Mouse (Mus musculus) kidney, postnatal 10 days (tissue): ENCODE results near the gene Pbrm1.

Source experiments
- DNase-seq: peaks from one replicate; pipeline ENCODE4 v3.0.0; 2021; ENCODE audit warnings: mixed read lengths

Gene Pbrm1

GRCm38 (mm10) chr14:31081147-31081546, 62.2 kb downstream of the Pbrm1 start:
- DNase-seq = no peak

DNA sequence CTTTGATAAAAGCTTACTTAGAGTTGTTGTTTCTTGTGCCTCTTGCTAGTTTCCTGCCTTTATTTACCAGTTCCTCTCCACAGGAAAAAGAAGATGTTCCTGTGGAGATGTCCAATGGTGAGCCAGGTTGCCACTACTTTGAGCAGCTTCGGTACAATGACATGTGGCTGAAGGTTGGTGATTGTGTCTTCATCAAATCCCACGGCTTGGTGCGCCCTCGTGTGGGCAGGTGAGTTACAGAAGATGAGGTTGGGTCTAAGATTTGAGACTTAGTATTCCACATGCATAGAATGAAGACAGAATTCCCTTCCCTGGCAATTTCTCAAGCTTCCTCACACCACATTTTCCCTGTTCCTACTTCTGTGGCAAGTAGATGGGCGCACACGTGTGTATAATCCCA, 68.5 kb downstream of the Pbrm1 start:
- DNase-seq = peak; percentile 27

DNA sequence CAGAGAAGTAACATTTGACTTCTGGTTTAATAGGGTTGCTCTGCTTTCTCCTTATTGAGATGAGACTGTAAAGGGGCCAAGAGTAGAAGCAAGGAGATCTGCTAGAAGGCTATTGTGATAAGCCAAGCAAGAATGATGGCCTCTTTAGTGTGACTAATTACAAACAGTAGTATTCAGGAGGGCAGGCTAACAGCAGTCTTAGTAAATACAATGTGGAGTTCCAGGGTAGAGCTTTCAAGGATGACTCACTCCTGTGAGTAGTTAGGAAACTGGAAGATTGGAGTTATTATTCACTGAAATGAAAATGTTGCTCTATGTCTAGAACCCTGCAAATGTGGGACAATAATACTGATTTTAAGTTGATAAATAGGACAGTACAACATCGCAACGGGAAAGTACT, 69.6 kb downstream of the Pbrm1 start:
- DNase-seq = no peak

DNA sequence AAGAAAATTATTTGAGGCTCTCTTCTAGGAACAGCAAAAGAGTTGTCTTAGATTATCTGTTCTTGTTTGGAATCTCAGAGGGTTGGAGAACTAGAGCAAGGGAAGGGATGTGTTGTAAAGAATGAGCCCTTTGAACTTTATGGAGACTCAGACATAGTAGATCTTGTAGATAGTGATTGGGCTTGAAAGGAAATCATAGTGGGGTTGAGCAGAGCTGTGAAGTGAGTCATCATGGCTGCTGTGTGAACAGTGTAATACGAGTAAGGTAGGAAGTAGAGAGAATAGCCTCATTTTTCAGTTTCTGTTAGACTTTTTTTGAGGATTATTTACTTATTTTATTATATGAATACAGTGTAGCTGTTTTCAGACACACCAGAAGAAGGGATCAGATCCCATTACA, 71.0 kb downstream of the Pbrm1 start:
- no peak for DNase-seq

DNA sequence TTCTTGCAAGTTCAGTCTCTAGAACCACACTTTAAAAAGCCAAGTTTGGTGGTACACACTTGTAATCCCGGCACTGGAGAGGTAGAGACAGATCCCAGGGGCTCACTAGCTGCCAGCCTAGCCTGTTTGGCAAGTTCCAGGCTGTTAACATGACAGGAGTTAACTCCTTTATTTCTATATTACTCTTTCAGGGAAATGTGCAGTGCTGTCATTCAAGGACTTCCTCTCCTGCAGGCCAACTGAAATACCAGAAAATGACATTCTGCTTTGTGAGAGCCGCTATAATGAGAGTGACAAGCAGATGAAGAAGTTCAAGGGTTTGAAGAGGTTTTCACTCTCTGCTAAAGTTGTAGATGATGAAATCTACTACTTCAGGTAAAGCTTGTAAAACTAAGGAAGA, 86.2 kb downstream of the Pbrm1 start:
- DNase-seq = no peak

DNA sequence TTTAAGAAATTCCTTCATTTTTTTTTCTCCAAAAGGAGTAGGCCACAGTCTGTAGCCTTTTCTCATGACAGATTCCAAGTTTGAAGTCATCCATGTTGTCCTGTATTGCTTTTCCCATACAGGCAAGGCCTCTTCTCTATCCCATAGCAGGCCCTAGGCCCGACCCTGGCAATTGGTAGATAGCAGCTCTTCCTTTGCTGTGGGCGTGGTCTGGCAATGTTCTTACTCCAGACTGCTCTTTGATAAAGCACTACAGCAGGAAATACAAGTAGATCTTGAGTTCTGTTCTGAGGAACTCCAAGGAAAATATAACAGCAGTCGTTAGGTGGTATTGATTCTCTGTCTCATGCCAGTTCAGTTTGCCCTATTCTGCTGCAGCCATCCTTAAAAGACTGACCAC, 91.7 kb downstream of the Pbrm1 start:
- DNase-seq = no peak

GRCm38 (mm10) chr14:31112187-31112586, 93.2 kb downstream of the Pbrm1 start:
- peak; percentile 12 for DNase-seq

DNA sequence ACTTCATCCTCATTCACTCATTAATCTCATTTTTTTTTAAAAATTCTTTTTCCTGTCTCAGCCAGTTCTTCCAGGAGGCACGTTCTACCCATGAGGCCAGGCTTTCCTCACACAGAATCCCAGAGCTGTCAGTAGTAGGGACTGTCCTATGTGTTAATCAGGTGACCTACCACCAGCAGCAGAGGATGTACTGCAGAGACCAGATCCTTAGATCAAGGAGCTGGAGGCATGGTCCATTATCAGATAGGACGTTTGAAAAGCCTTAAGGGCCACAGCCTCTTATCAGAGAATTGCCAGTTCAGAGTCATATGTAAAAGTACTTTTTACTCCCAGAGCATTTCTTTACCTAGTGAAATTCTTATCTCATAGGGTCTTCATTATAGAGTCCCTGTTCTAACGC, 95.1 kb downstream of the Pbrm1 start:
- no peak for DNase-seq

DNA sequence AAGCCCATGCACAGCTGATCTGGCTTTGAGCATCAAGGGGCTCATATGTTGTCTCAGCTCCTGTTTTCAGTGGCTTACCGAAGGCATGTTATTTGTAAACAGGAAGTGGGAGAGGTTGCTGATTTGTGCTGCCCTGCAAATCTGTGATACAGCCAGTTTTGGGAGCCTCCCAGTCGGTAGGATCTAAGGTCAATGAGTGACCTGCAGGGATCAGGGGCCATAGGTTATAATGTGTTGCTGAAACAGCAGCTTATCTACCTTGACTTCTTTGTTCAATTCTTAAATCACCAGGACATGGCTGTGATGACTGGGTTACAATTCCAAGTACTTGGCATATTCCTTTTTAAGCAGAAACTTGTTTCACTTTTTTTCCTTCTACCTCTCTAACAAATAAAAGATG, 96.6 kb downstream of the Pbrm1 start:
- no peak for DNase-seq

DNA sequence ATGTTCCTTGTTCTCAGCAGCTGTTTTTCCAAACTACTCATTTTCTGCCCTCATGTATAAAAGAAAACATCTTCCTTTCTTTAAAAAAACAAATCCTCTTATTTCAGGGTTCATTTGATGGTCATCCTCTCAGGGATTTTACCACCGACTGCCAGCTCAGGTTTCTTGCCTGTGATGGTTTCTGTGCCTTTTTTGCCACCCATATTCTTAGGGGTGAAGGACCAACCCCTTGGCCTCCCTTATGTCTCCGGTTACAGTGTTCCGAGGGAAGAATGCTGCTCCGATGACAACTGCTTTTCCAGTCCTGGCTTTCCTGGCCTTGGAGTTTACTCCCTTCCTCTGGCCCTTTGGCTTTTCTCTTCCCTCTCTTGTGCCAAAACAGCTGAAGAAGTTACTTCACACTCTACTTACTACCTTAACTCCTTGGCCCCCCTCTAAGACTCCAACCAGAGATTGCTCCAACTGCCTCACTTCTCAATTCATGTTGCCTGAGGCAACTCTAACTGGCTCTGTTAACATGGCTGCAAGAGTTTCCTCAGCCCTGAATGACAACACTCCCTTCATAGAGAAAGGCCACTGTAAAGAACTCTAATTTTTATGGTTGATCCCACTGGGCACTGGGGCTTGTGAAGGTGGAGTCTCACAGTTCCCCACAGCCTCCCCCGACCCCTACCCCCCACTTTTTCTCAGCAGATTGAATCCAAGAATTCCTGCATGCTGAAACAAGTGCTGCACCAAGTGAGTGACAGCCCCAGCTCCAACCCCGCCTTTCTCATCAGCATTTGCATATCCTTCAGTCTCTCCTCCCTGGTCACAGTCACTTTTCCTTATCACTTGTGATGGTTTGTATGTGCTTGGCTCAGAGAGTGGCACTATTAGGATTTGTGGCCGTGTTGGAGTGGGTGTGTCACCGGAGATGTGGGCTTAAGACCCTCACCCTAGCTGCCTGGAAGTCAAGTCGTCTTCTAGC, 106.5 kb downstream of the Pbrm1 start:
- no peak for DNase-seq

DNA sequence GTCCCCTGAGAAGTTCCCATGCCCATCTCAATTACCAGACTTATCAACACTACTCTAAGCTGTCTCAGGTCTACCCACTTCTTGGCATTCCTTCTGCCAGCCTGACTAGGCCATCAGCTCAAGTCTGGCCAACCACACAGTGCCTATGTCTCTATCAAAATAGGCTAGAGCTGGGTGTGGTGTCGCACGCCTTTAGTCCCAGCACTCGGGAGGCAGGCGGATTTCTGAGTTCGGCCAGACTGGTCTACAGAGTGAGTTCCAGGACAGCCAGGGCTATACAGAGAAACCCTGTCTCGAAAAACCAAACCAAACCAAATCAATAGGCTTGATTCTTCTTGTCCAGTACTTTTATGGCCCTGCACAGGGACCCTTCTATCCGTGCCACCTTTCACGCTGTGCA, 107.9 kb downstream of the Pbrm1 start:
- no peak for DNase-seq

- DNase-seq = peak; percentile 68
These were observed 109.3 kb downstream of the Pbrm1 start for GRCm38 (mm10) chr14:31128101-31128825.

DNA sequence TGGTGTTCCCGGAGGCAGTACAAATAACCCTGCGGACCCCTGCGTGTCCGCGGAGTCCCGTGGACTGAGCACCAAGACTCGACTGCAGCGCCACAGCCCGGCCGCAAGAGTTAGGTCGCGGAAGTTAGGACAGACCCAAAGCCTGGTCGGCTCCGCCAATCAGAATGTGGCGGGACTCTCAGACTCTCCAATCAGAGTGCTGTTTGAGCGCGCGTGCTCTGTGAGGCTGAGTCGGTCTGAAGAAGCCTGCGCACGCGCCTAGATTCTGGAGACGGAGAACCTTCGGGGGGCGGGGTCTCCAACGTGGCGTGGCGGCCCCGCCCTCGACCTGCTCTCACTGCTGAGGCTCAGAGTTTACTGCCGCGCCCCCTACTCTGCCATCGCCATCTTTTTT, 109.9 kb downstream of the Pbrm1 start, which contains the start of gene Smim4:
TSS of gene Smim4 (minus strand) at position 131 of the 394 bp plus-strand sequence.
- peak; percentile 99 for DNase-seq

- no peak for DNase-seq
These were observed 110.6 kb downstream of the Pbrm1 start for GRCm38 (mm10) chr14:31129326-31130235.

DNA sequence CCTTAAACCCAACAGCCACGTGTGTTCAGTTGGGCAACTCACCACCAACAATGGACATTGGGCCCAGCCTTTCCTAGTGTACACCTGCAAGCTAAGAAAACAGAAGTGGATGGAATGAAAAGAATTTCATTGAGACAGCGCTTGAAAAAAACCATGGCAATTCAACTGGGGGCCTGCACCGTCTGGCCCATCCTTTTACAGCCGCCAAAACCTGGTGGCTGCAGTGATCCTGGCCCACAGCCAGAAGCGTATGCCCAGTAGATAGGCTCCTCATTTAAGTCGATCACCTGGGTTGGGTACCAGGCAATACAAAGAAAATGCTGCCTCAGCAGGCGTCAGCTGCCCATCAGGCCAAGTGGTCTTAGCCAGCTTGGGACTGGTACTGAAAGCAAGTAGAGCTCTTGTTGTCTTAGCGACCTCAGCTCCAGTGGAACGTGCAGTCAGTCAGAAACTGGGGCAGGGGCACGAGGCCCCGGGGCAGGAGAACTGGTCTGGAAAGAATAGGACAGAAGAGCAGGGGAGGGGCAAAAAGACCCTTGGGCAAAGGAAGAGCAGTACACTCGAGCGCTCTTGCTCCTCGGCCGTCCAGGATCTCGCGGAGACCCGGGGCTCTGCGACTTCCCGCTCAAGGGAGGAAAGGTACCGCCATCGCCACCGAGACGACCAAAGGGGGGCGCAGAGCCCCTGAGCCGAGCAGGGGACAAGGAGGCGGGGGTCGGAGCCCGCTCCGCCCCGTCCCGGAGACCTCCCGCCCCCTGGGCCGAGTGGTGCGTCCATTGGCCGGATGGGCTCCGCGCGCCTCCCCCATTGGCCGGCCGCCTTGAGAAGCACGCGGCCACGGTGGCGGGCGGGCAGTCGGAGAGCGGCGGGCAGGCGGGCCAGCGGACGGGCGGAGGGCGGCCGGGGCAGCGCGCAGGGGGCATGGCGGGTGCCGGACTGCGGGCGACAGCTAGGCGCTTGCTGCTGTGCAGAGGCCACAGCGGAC, 111.6 kb downstream of the Pbrm1 start, which contains the start of gene Nt5dc2:
TSS of gene Nt5dc2 (plus strand) at position 818 of the 985 bp plus-strand sequence.
- DNase-seq = peak; percentile 96

DNA sequence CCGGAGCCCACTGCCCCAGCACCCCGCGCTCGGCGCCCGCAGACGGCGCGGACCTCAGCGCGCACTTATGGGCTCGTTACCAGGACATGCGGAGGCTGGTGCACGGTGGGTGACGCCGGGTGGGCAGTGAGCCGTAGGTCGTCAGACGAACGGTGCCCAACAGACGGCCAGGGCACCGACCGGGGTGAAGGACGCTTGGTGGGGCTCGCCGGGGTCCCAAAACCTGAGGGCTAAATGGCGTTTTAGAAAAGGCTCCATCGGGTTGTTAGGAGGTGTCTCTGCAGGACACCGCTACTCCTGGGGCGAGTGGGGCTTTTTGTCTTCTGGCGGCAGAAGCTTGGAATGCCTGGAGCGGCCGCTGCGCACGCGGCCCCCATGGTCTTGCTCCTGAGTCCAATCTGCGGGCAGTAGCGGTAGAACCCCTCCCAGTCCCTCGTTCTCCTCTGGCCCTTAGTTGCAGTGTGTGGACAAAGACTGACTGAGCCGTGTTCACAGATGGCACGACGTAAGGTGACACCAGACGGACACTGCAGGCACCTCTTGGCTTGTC, 112.4 kb downstream of the Pbrm1 start:
- peak; percentile 57 for DNase-seq

DNA sequence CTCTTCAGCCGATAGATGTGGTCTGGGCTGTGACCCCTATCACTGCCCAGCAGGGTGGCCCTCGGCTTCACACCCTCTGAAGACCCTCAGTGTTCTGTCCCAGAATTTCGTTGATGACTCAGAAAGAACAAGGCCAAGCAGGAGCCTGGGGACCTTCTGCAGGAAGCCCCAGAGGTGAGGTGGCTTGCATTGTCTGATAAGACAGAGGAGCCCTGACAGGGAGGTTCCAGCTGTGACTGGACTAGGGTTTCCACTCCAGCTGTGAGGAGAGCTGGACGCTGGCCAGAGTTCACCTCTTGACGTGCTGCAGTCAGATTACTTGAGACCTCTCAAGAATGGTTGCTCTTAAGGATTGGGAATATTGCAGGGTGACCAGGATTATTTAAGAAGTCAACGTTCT, 113.1 kb downstream of the Pbrm1 start:
- peak; percentile 71 for DNase-seq

DNA sequence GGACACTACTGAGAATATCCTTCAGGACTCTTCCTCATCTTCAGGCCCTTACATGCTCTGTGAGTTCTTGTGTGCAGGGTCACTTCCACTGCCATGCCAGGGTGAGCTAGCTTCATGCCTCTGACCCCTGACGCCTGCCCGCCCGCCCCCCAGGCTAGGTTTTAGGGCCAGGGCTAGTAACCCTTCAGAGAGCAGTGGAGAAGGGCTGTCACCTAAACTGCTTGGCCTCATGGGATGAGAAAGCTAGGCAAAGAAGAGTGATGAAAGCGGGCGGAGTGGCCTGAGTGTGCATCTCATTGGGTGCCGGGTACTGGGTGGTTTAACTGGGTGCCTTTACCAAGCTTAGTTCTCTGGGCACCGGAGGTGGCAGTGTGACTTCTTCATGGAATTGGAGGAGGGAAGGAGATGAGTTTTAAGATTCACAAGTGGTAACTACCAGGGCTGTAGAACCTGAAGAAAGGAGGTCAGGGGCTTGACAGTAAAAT, 113.6 kb downstream of the Pbrm1 start:
- no peak for DNase-seq

DNA sequence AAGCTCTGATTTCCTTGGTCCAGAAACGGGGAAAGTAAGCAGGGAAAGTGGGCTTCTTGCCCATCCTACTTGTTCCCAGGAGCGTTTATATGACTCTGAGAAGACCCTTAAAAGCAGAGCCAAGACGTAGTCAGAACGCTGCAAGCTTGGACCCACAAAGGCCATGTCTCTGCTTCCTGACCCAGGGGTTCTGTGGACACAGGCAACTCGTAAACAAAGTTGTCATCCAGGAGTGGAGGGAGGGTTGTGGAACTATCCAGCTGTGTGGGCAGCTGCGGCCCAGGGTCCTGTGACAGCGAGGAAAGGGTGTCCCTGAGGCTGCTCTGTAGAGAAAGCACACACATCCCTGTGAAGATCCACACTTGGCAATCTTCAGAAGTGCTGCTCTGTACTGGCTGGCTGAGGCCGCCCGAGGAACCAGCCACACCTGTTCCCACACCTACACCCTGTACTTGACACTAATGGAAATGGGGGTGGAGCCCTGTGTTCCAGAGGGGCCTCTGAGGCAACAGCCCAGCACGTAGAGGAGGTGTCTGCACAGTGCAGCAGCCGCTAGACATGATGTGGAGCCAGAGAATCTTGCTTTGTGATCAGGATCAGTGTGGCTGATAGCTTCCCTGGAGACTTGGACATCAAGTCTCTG, 114.2 kb downstream of the Pbrm1 start:
- peak; percentile 25 for DNase-seq
